8 mouse cellular contexts compared by ENCODE assay signal in genomic region chr8:84640010-84640588, GRCm38 (mm10). TPM values are rescaled to one million over a fixed set of nuclear protein-coding genes. Genes with fewer than 3 reads are reported as not detected.
DNase-seq lines count a peak whose midpoint lies in the region; ATAC-seq and TF ChIP-seq lines count a peak whose summit lies in the region.

No protein-coding gene starts in this region.

- peak overlapping the region; percentile 73 for H3K4me3 ChIP-seq in ES-Bruce4 (ENCODE audit: low read depth, low read length)
- peak overlapping the region; percentile 73 for H3K4me3 ChIP-seq in heart, postnatal 0 days (ENCODE audit: low read depth, low read length)
- H3K4me3 ChIP-seq in midbrain, embryonic 10.5 days = peak overlapping the region; percentile 69

- H3K9me3 ChIP-seq in ES-Bruce4 (replicated peaks; ENCODE audit: control insufficient read depth, insufficient read depth, low read length, poor library complexity, severe bottlenecking) = no peaks in the 10 kb centered on the region
- H3K9me3 ChIP-seq in heart, postnatal 0 days (replicated peaks; ENCODE audit: control insufficient read depth, low read length) = no peaks in the 10 kb centered on the region
- no peaks in the 10 kb centered on the region for H3K9me3 ChIP-seq in midbrain, embryonic 10.5 days (replicated peaks)

- peak overlapping the region; percentile 62 for H3K27ac ChIP-seq in ES-Bruce4 (ENCODE audit: insufficient read depth, low read length)
- H3K27ac ChIP-seq in heart, postnatal 0 days (ENCODE audit: low read depth) = no peak overlapping the region
- H3K27ac ChIP-seq in midbrain, embryonic 10.5 days (replicated peaks) = peak overlapping the region; percentile 95

- TF ChIP-seq POLR2A in ES-Bruce4 (IDR thresholded peaks at IDR 0.05; ENCODE audit: insufficient read depth, low read length) = no peak

- no peaks in the 10 kb centered on the region for H3K27me3 ChIP-seq in ES-Bruce4 (ENCODE audit: control insufficient read depth, insufficient read depth, low read length, poor library complexity, severe bottlenecking)
- H3K27me3 ChIP-seq in heart, postnatal 0 days (ENCODE audit: control insufficient read depth, insufficient read depth, low read length) = no peaks in the 10 kb centered on the region
- peaks cover 29% of the 10 kb centered on the region for H3K27me3 ChIP-seq in midbrain, embryonic 10.5 days (ENCODE audit: low read depth, poor library complexity, severe bottlenecking)

- peak overlapping the region; percentile 69 for H3K4me2 ChIP-seq in heart, postnatal 0 days (ENCODE audit: low read depth, low read length)

- H3K9ac ChIP-seq in ES-Bruce4 (ENCODE audit: low read depth, poor library complexity, severe bottlenecking) = peak overlapping the region; percentile 63
- H3K9ac ChIP-seq in heart, postnatal 0 days (replicated peaks; ENCODE audit: low read depth, low read length) = peak overlapping the region; percentile 41

- peak; percentile 85 for DNase-seq in heart, adult 11 months
- no peak for DNase-seq in heart, adult 8-10 months (ENCODE audit: low spot score)
- no peak for DNase-seq in heart, postnatal 0 days (ENCODE audit: low spot score)
- no peak for DNase-seq in midbrain, embryonic 10.5 days (ENCODE audit: low spot score)
- no peak for DNase-seq in natural killer cell, adult 2 months (ENCODE audit: low spot score in 2 of 2)
- DNase-seq in layer of hippocampus, postnatal 25 days (ENCODE audit: extremely low spot score in 1 of 2, low spot score in 1 of 2) = no peak
- no peak for DNase-seq in cerebellum, adult 11-12 months

- TF ChIP-seq CTCF in ES-Bruce4 (IDR thresholded peaks at IDR 0.05; ENCODE audit: low read depth, low read length) = no peak
- TF ChIP-seq CTCF in heart, postnatal 0 days (IDR thresholded peaks at IDR 0.05; ENCODE audit: low read depth) = no peak

- no peak for TF ChIP-seq EP300 in ES-Bruce4 (IDR thresholded peaks at IDR 0.05; ENCODE audit: insufficient read depth, low read depth, low read length)
- no peak for TF ChIP-seq EP300 in heart, postnatal 0 days (IDR thresholded peaks at IDR 0.05; ENCODE audit: low read depth)

- WGBS in heart, postnatal 0 days = 32% methylated on average over 9 of the region's 9 CpGs
- 35% methylated on average over 9 of the region's 9 CpGs for WGBS in midbrain, embryonic 10.5 days

- no peak for ATAC-seq in heart, postnatal 0 days (ENCODE audit: insufficient read depth, low read depth)

- no peaks in the 10 kb centered on the region for H3K36me3 ChIP-seq in ES-Bruce4 (ENCODE audit: control insufficient read depth, insufficient read depth, low read length, poor library complexity, severe bottlenecking)
- no peaks in the 10 kb centered on the region for H3K36me3 ChIP-seq in heart, postnatal 0 days (replicated peaks; ENCODE audit: control insufficient read depth, insufficient read depth, low read length)
- H3K36me3 ChIP-seq in midbrain, embryonic 10.5 days = no peaks in the 10 kb centered on the region

- peaks cover 4% of the 10 kb centered on the region for H3K4me1 ChIP-seq in ES-Bruce4 (ENCODE audit: control insufficient read depth, insufficient read depth, low read length)
- no peaks in the 10 kb centered on the region for H3K4me1 ChIP-seq in heart, postnatal 0 days (ENCODE audit: control insufficient read depth, insufficient read depth)
- peaks cover 38% of the 10 kb centered on the region for H3K4me1 ChIP-seq in midbrain, embryonic 10.5 days

RNA-seq across cellular contexts. Expression of gene Ier2, which starts 22.6 kb away (rescaled TPM):
- 10 to 100 TPM; 12.8 to 26.9 (median 17.4) TPM for total RNA-seq in heart, adult 8-10 months (2022)
- polyA plus RNA-seq in ES-Bruce4 (2011; ENCODE audit: insufficient read depth, insufficient read length, low read depth, missing spikeins) = 42.8 and 44.8 TPM in 2 replicates
- 17.0 and 23.2 TPM in 2 replicates for total RNA-seq in heart, postnatal 0 days (2014; rRNA removed; ENCODE audit: low replicate concordance)
- polyA plus RNA-seq in heart, postnatal 0 days (2015; fragmentation: Nextera tagmentation; extraction: Ambion mirVana) = 33.3 and 38.3 TPM in 2 replicates
- 63.6 and 78.2 TPM in 2 replicates for polyA plus RNA-seq in midbrain, embryonic 10.5 days (2016; fragmentation: Nextera tagmentation; extraction: Ambion mirVana)
- total RNA-seq in layer of hippocampus, postnatal 25 days (2021) = 1 to 10 TPM; 8.8 to 9.6 TPM

RNA-seq across cellular contexts. Expression of gene Trmt1, which starts 46.0 kb away (rescaled TPM):
- 10 to 100 TPM; 30.9 to 41.7 (median 38.5) TPM for total RNA-seq in heart, adult 8-10 months (2022)
- polyA plus RNA-seq in ES-Bruce4 (2011; ENCODE audit: insufficient read depth, insufficient read length, low read depth, missing spikeins) = 77.6 and 79.8 TPM in 2 replicates
- total RNA-seq in heart, postnatal 0 days (2014; rRNA removed; ENCODE audit: low replicate concordance) = 98.3 and 116 TPM in 2 replicates
- 28.4 and 29.5 TPM in 2 replicates for polyA plus RNA-seq in heart, postnatal 0 days (2015; fragmentation: Nextera tagmentation; extraction: Ambion mirVana)
- 56.4 and 58.1 TPM in 2 replicates for polyA plus RNA-seq in midbrain, embryonic 10.5 days (2016; fragmentation: Nextera tagmentation; extraction: Ambion mirVana)
- total RNA-seq in layer of hippocampus, postnatal 25 days (2021) = 100 to 1,000 TPM in 1 of 2 experiments, 10 to 100 TPM in 1; 83.4 to 101 TPM

RNA-seq across cellular contexts. Expression of gene Nacc1, which starts 47.6 kb away (rescaled TPM):
- 10 to 100 TPM; 26.7 to 36.0 (median 33.4) TPM for total RNA-seq in heart, adult 8-10 months (2022)
- 89.7 and 97.9 TPM in 2 replicates for polyA plus RNA-seq in ES-Bruce4 (2011; ENCODE audit: insufficient read depth, insufficient read length, low read depth, missing spikeins)
- 68.0 and 83.6 TPM in 2 replicates for total RNA-seq in heart, postnatal 0 days (2014; rRNA removed; ENCODE audit: low replicate concordance)
- 6.2 and 6.9 TPM in 2 replicates for polyA plus RNA-seq in heart, postnatal 0 days (2015; fragmentation: Nextera tagmentation; extraction: Ambion mirVana)
- polyA plus RNA-seq in midbrain, embryonic 10.5 days (2016; fragmentation: Nextera tagmentation; extraction: Ambion mirVana) = 24.8 and 26.3 TPM in 2 replicates
- 10 to 100 TPM; 88.9 to 91.0 TPM for total RNA-seq in layer of hippocampus, postnatal 25 days (2021)
